Mouse (Mus musculus): Measurements from ENCODE around the gene Olfr191. TPM values are rescaled to one million over a fixed set of nuclear protein-coding genes. Genes with fewer than 3 reads are reported as not detected.
"Not testable (repeated sequence)": the region's sequence is repeated elsewhere in the genome, so short reads cannot be mapped to it uniquely, and the experiment has no call there.

The Olfr191 gene
- polyA plus RNA-seq (2015; fragmentation: Nextera tagmentation; extraction: Ambion mirVana) = not detected in 2 replicates

DNA sequence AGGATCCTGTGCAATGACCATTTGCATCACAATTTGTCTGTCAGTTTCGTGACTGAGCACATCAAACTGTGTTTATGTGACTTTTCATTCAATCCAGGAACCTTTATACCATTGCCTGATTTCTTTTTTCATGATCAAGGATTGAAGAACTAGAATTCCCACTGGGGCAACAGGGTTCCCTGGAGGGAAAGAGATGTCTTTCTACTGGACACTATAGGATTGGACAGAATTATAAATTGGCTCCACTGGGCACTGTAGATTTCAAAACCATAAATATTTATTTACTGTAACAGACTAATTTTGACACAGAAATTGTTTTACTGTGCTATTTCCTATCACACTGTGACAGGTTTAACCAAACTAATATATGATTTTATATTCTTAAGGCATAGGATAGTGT, at the start of gene Olfr191:
TSS of gene Olfr191 (minus strand) at position 101 of the 400 bp plus-strand sequence.
- not testable (repeated sequence) for H3K36me3 ChIP-seq (ENCODE audit: control insufficient read depth, insufficient read depth); H3K27ac ChIP-seq (ENCODE audit: low read length); H3K27me3 ChIP-seq (ENCODE audit: control insufficient read depth, insufficient read depth, low read length); ATAC-seq (replicated peaks; ENCODE audit: extremely low read depth, insufficient read depth, low FRiP score); H3K4me3 ChIP-seq (ENCODE audit: low read length); H3K4me1 ChIP-seq (ENCODE audit: control insufficient read depth, insufficient read depth, low read length); H3K9me3 ChIP-seq (replicated peaks; ENCODE audit: control insufficient read depth, low read length); H3K9ac ChIP-seq (ENCODE audit: low read length); H3K4me2 ChIP-seq (ENCODE audit: low read depth, low read length)
- WGBS = 58% methylated on average over 1 of the region's 1 CpGs

DNA sequence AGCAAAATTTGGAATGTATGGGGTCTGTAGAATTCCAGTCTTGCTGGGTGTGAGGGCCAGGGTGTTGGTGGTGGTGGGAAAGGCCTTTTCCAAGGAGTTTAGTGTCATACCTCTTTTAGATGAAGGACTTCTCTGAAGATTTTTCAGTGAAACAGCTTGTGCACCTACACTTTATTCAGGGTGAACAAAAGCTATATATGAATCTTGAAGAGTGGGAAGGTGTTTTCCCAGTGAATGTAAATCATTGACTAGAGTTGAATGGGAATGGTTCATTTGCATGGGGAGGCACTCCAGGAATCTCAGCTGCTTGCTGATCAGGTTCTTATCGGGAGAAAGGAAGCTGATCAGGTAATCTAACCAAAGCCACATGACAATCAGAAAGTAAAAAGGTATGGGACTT, 41.1 kb upstream of the Olfr191 start:
- Histone ChIP-seq H3K27ac (ENCODE audit: low read length) (no peak overlapping the region), H3K9me3 (replicated peaks; ENCODE audit: control insufficient read depth, low read length) (no peaks in the 10 kb centered on the region; the same call in 1 of the 2 replicates), H3K36me3 (ENCODE audit: control insufficient read depth, insufficient read depth) (no peaks in the 10 kb centered on the region), H3K4me2 (ENCODE audit: low read depth, low read length) (no peak overlapping the region), H3K27me3 (ENCODE audit: control insufficient read depth, insufficient read depth, low read length) (no peaks in the 10 kb centered on the region), H3K4me1 (ENCODE audit: control insufficient read depth, insufficient read depth, low read length) (no peaks in the 10 kb centered on the region), H3K4me3 (ENCODE audit: low read length) (no peak overlapping the region), H3K9ac (ENCODE audit: low read length) (no peak overlapping the region)
- WGBS = 74% methylated on average over 1 of the region's 1 CpGs
- ATAC-seq (replicated peaks; ENCODE audit: extremely low read depth, insufficient read depth, low FRiP score) = no peak

DNA sequence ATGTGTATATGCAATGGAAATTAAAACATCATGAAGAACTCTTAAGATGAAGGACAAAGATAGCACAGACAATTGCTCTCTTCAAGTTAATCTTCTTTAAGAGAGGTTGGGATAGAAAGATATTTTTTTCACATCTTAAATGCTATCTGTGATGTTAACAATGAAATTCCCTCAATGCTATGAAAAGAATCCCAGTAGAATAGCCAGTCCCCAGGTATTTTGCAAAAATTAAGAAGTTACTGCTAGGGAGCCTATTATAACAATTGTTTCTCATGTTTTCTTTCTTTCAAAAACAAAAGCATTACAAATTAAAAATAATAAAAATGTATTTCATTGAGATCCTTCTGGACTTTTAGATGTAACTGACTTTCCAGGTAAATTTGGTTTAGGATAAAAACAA, 31.3 kb upstream of the Olfr191 start, which contains the start of gene Olfr194:
TSS of gene Olfr194 (minus strand) at position 101 of the 400 bp plus-strand sequence.
- no peak within 1 kb of the TSS for H3K4me2 ChIP-seq (ENCODE audit: low read depth, low read length)
- H3K27ac ChIP-seq (ENCODE audit: low read length) = no peak within 1 kb of the TSS

DNA sequence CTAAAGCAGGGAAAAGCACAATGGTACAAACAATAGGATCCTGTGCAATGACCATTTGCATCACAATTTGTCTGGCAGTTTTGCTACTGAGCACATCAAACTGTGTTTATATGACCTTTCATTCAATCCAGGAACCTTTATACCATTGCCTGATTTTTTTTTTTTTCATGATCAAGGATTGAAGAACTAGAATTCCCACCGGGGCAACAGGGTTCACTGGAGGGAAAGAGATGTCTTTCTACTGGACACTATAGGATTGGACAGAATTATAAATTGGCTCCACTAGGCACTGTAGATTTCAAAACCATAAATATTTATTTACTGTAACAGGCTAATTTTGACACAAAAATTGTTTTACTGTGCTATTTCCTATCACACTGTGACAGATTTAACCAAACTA, 22.2 kb upstream of the Olfr191 start, which contains the start of gene Olfr193:
TSS of gene Olfr193 (minus strand) at position 101 of the 400 bp plus-strand sequence.
- Histone ChIP-seq H3K36me3 (ENCODE audit: control insufficient read depth, insufficient read depth) (no peaks in the 10 kb centered on the region), H3K27me3 (ENCODE audit: control insufficient read depth, insufficient read depth, low read length) (no peaks in the 10 kb centered on the region), H3K4me1 (ENCODE audit: control insufficient read depth, insufficient read depth, low read length) (no peaks in the 10 kb centered on the region), H3K4me2 (ENCODE audit: low read depth, low read length) (no peak within 1 kb of the TSS), H3K9ac (ENCODE audit: low read length) (no peak within 1 kb of the TSS), H3K4me3 (ENCODE audit: low read length) (no peak within 1 kb of the TSS), H3K9me3 (replicated peaks; ENCODE audit: control insufficient read depth, low read length) (no peaks in the 10 kb centered on the region), H3K27ac (ENCODE audit: low read length) (no peak within 1 kb of the TSS)
- no peak for ATAC-seq (replicated peaks; ENCODE audit: extremely low read depth, insufficient read depth, low FRiP score)
- 84% methylated on average over 1 of the region's 1 CpGs for WGBS

More for the DNA sequence above, 31.3 kb upstream of the Olfr191 start, which contains the start of gene Olfr194:
- Histone ChIP-seq H3K9ac (ENCODE audit: low read length) (no peak within 1 kb of the TSS), H3K9me3 (replicated peaks; ENCODE audit: control insufficient read depth, low read length) (0 out of 2 replicates have a peak, but pooled peaks cover 2% of the 10 kb centered on the region), H3K36me3 (ENCODE audit: control insufficient read depth, insufficient read depth) (no peaks in the 10 kb centered on the region), H3K27me3 (ENCODE audit: control insufficient read depth, insufficient read depth, low read length) (no peaks in the 10 kb centered on the region), H3K4me3 (ENCODE audit: low read length) (no peak within 1 kb of the TSS), H3K4me1 (ENCODE audit: control insufficient read depth, insufficient read depth, low read length) (no peaks in the 10 kb centered on the region)
- ATAC-seq (replicated peaks; ENCODE audit: extremely low read depth, insufficient read depth, low FRiP score) = no peak

DNA sequence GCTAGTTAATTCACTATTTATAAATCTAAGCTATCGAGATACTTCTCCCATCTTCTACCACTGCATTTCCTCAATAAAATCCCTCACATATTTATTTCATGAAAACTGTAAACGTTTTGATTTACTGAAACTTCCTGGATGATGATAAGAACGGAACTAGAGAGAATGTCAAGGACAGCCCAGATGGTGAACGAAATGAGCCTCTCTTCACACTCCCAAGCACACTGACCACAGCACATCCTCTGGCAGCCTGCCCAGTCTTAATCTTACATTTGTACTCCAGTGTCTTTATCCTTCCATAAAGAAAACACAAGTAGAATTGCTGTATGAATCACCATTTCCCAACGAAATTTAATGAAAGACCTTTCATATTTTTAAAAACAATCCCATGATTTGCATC, 18.9 kb upstream of the Olfr191 start:
- H3K4me1 ChIP-seq (ENCODE audit: control insufficient read depth, insufficient read depth, low read length); H3K4me2 ChIP-seq (ENCODE audit: low read depth, low read length); ATAC-seq (replicated peaks; ENCODE audit: extremely low read depth, insufficient read depth, low FRiP score); H3K36me3 ChIP-seq (ENCODE audit: control insufficient read depth, insufficient read depth); H3K9me3 ChIP-seq (replicated peaks; ENCODE audit: control insufficient read depth, low read length); H3K27me3 ChIP-seq (ENCODE audit: control insufficient read depth, insufficient read depth, low read length); H3K27ac ChIP-seq (ENCODE audit: low read length); H3K4me3 ChIP-seq (ENCODE audit: low read length); H3K9ac ChIP-seq (ENCODE audit: low read length): not testable (repeated sequence)
- WGBS = 33% methylated on average over 5 of the region's 5 CpGs

DNA sequence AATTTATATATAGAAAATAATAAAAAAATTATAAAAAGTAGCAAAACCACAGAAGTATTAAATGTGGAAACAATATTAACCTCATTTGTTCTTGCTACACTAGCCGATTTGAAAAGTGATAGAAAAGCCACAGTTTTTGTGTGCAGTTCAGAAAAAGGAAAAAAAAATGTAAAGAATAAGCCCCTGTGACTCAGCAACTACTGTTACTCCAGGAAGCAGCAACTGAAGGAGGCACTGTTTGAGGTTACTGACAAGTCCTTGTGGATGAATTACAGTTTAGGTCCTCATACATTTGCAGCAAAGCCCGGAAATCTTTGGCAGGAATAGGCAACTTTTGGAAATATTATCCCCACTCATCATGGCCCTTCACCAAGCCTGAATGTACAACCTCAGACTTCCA, 15.7 kb upstream of the Olfr191 start:
- Histone ChIP-seq H3K27me3 (ENCODE audit: control insufficient read depth, insufficient read depth, low read length) (no peaks in the 10 kb centered on the region), H3K36me3 (ENCODE audit: control insufficient read depth, insufficient read depth) (no peaks in the 10 kb centered on the region), H3K9me3 (replicated peaks; ENCODE audit: control insufficient read depth, low read length) (no peaks in the 10 kb centered on the region), H3K4me1 (ENCODE audit: control insufficient read depth, insufficient read depth, low read length) (no peaks in the 10 kb centered on the region), H3K4me2 (ENCODE audit: low read depth, low read length) (no peak overlapping the region), H3K4me3 (ENCODE audit: low read length) (no peak overlapping the region), H3K9ac (ENCODE audit: low read length) (no peak overlapping the region), H3K27ac (ENCODE audit: low read length) (no peak overlapping the region)
- 70% methylated on average over 2 of the region's 2 CpGs for WGBS
- no peak for ATAC-seq (replicated peaks; ENCODE audit: extremely low read depth, insufficient read depth, low FRiP score)

DNA sequence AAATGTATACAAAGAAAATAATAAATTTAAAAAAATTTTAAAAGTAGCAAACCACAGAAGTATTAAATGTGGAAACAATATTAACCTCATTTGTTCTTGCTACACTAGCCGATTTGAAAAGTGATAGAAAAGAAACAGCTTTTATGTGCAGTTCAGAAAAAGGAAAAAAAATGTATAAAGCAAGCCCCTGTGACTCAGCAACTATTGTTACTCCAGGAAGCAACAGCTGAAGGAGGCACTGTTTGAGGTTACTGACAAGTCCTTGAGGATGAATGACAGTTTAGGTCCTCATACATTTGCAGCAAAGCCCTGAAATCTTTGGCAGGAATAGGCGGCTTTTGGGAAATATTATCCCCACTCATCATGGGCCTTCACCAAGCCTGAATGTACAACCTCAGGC, 8.5 kb downstream of the Olfr191 start:
- not testable (repeated sequence) for H3K36me3 ChIP-seq (ENCODE audit: control insufficient read depth, insufficient read depth); H3K27ac ChIP-seq (ENCODE audit: low read length); H3K9ac ChIP-seq (ENCODE audit: low read length); H3K9me3 ChIP-seq (replicated peaks; ENCODE audit: control insufficient read depth, low read length); H3K27me3 ChIP-seq (ENCODE audit: control insufficient read depth, insufficient read depth, low read length); H3K4me1 ChIP-seq (ENCODE audit: control insufficient read depth, insufficient read depth, low read length); H3K4me2 ChIP-seq (ENCODE audit: low read depth, low read length); ATAC-seq (replicated peaks; ENCODE audit: extremely low read depth, insufficient read depth, low FRiP score); H3K4me3 ChIP-seq (ENCODE audit: low read length)
- WGBS = 68% methylated on average over 2 of the region's 2 CpGs

DNA sequence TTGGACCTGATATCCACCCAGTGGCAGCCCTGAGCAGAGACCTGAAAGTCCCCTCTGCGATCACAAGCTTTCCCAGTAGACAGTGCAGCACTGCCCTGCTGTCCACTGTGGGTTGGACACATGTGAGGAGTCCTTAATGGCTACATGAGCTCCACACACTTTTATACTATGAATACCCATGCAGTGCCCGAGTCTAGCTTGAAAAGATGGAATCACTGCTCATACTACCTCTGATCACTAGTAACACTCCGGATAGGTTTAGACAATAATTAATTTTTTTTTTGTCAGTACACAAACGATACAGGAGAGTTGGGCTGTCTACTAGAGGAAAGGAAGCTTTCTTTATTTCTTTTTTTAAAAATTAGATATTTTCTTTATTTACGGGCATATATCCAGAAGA, 11.7 kb downstream of the Olfr191 start, which contains the start of gene Olfr190:
TSS of gene Olfr190 (minus strand) at position 101 of the 400 bp plus-strand sequence.
- Histone ChIP-seq H3K36me3 (ENCODE audit: control insufficient read depth, insufficient read depth) (no peaks in the 10 kb centered on the region), H3K27me3 (ENCODE audit: control insufficient read depth, insufficient read depth, low read length) (no peaks in the 10 kb centered on the region), H3K9ac (ENCODE audit: low read length) (no peak within 1 kb of the TSS), H3K4me2 (ENCODE audit: low read depth, low read length) (no peak within 1 kb of the TSS), H3K27ac (ENCODE audit: low read length) (no peak within 1 kb of the TSS), H3K9me3 (replicated peaks; ENCODE audit: control insufficient read depth, low read length) (no peaks in the 10 kb centered on the region), H3K4me1 (ENCODE audit: control insufficient read depth, insufficient read depth, low read length) (no peaks in the 10 kb centered on the region), H3K4me3 (ENCODE audit: low read length) (no peak within 1 kb of the TSS)
- ATAC-seq (replicated peaks; ENCODE audit: extremely low read depth, insufficient read depth, low FRiP score) = no peak
- 82% methylated on average over 5 of the region's 5 CpGs for WGBS

DNA sequence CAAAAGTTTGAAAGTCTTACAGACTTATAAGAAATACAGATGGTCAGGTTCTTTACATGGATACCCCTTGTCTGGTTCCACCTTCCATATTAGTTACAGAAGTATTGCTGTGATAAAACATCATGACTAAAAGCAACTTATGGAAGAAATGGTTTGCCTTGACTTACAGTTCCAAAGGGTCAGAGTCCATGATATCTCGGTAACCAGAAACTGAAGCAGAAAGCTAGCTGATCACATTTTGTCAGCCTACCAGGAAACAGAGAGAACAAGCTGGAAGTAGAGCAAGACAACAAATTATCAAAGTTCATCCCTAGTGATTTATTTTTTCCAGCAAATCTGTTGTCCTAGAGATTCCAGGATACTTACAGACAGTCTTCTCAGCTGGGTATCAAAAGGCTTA, 16.1 kb downstream of the Olfr191 start:
- WGBS = 73% methylated on average over 1 of the region's 1 CpGs
- H3K4me3 ChIP-seq (ENCODE audit: low read length) = no peak overlapping the region

More for the DNA sequence above, 16.1 kb downstream of the Olfr191 start:
- ATAC-seq (replicated peaks; ENCODE audit: extremely low read depth, insufficient read depth, low FRiP score) = no peak
- Histone ChIP-seq H3K9ac (ENCODE audit: low read length) (no peak overlapping the region), H3K36me3 (ENCODE audit: control insufficient read depth, insufficient read depth) (no peaks in the 10 kb centered on the region), H3K27me3 (ENCODE audit: control insufficient read depth, insufficient read depth, low read length) (no peaks in the 10 kb centered on the region), H3K9me3 (replicated peaks; ENCODE audit: control insufficient read depth, low read length) (no peaks in the 10 kb centered on the region), H3K4me2 (ENCODE audit: low read depth, low read length) (no peak overlapping the region), H3K27ac (ENCODE audit: low read length) (no peak overlapping the region), H3K4me1 (ENCODE audit: control insufficient read depth, insufficient read depth, low read length) (no peaks in the 10 kb centered on the region)
